Mouse (Mus musculus): ENCODE results near the gene Arl3. TPM values are rescaled to one million over a fixed set of nuclear protein-coding genes. Genes with fewer than 3 reads are reported as not detected.

The Arl3 gene
- polyA plus RNA-seq, 1 experiment from 2014 or later: 72.5 TPM

GRCm38 (mm10) chr19:46525691-46526631 lies 47.0 kb downstream of the Arl3 start:
- ATAC-seq (ENCODE audit: insufficient number of reproducible peaks, insufficient read depth, low FRiP score, low read depth): no peak
- peak overlapping the region in 1 of 2 experiments; percentile 39; a peak in 1 of 4 replicates for H3K27ac ChIP-seq (replicated peaks in 1 of 2; ENCODE audit: control insufficient read depth in 1 of 2, insufficient read depth in 1 of 2, low read depth in 2 of 2, low read length in 2 of 2)
- H3K4me1 ChIP-seq (ENCODE audit: control insufficient read depth in 2 of 2, insufficient read depth in 2 of 2, low read length in 2 of 2): peaks cover 67 to 87% of the 10 kb centered on the region in 2 experiments
- no peaks in the 10 kb centered on the region for H3K36me3 ChIP-seq (ENCODE audit: control insufficient read depth, insufficient read depth, low read length)
- no peak overlapping the region for H3K4me3 ChIP-seq (ENCODE audit: control insufficient read depth in 1 of 2, insufficient read depth in 1 of 2, low read depth in 1 of 2, low read length in 2 of 2)
- H3K9me3 ChIP-seq (ENCODE audit: control insufficient read depth, low read length): no peaks in the 10 kb centered on the region
- H3K4me2 ChIP-seq (ENCODE audit: low read length): no peak overlapping the region
- H3K9ac ChIP-seq (ENCODE audit: low read length): no peak overlapping the region
- WGBS: 55% methylated on average over 10 of the region's 10 CpGs
- H3K27me3 ChIP-seq (ENCODE audit: control insufficient read depth, insufficient read depth, low read length): no peaks in the 10 kb centered on the region

GRCm38 (mm10) chr19:46524601-46525321 lies 48.2 kb downstream of the Arl3 start:
- peak overlapping the region; percentile 72 to 75 for H3K27ac ChIP-seq (replicated peaks in 1 of 2; ENCODE audit: control insufficient read depth in 1 of 2, insufficient read depth in 1 of 2, low read depth in 2 of 2, low read length in 2 of 2)
- H3K27me3 ChIP-seq (ENCODE audit: control insufficient read depth, insufficient read depth, low read length): no peaks in the 10 kb centered on the region
- peaks cover 55 to 75% of the 10 kb centered on the region in 2 experiments for H3K4me1 ChIP-seq (ENCODE audit: control insufficient read depth in 2 of 2, insufficient read depth in 2 of 2, low read length in 2 of 2)
- H3K4me2 ChIP-seq (ENCODE audit: low read length): peak overlapping the region; percentile 64
- H3K9ac ChIP-seq (ENCODE audit: low read length): peak overlapping the region; percentile 57; the same call in 1 of the 2 replicates
- 0 out of 2 replicates have a peak, but pooled peaks have one; percentile 12 for ATAC-seq (ENCODE audit: insufficient number of reproducible peaks, insufficient read depth, low FRiP score, low read depth)
- no peak overlapping the region for H3K4me3 ChIP-seq (ENCODE audit: control insufficient read depth in 1 of 2, insufficient read depth in 1 of 2, low read depth in 1 of 2, low read length in 2 of 2)
- H3K9me3 ChIP-seq (ENCODE audit: control insufficient read depth, low read length): no peaks in the 10 kb centered on the region
- no peaks in the 10 kb centered on the region for H3K36me3 ChIP-seq (ENCODE audit: control insufficient read depth, insufficient read depth, low read length)
- 28% methylated on average over 14 of the region's 14 CpGs for WGBS

- WGBS: 7% methylated on average over 6 of the region's 6 CpGs
Measured at GRCm38 (mm10) chr19:46524152-46524544, 48.9 kb downstream of the Arl3 start.

DNA sequence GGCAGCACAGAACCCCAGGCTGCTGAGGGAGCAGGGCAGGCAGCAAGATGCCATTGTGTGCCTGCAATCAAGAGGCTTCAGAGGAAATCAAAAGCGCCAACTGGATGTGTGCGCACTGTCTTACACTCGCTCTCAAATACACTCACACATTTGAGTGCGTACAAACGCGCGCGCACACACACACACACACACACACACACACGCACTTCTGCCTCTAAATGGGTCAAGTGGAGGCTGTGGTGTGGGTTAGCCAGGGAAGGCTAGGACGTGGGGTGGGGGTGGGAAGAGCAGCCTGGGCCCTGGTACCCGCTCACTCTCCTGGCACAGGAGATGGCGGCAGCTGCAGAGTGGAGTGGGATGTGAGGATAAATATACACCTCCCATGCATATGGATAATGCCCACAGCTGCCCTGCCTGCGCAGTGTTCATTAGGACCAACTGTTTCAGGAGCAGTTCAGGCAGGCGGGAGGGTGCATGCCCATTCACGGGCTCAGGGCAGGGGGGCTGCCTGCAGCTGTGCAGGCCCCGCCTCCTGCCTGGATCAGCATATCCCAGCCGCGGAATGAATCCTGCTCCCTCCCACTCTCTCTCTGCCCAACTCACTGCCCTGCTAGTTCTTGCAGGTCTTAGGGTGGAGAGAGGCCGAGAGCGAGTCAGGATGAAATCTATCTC lies 49.4 kb downstream of the Arl3 start:
- peak overlapping the region; percentile 16 to 34 for H3K4me3 ChIP-seq (ENCODE audit: control insufficient read depth in 1 of 2, insufficient read depth in 1 of 2, low read depth in 1 of 2, low read length in 2 of 2)
- no peaks in the 10 kb centered on the region for H3K36me3 ChIP-seq (ENCODE audit: control insufficient read depth, insufficient read depth, low read length)
- peak; percentile 72 for ATAC-seq (ENCODE audit: insufficient number of reproducible peaks, insufficient read depth, low FRiP score, low read depth)
- peak overlapping the region; percentile 57 for H3K9ac ChIP-seq (ENCODE audit: low read length)
- H3K4me2 ChIP-seq (ENCODE audit: low read length): peak overlapping the region; percentile 64
- H3K27me3 ChIP-seq (ENCODE audit: control insufficient read depth, insufficient read depth, low read length): no peaks in the 10 kb centered on the region
- 6% methylated on average over 20 of the region's 20 CpGs for WGBS
- peaks cover 51 to 72% of the 10 kb centered on the region in 2 experiments for H3K4me1 ChIP-seq (ENCODE audit: control insufficient read depth in 2 of 2, insufficient read depth in 2 of 2, low read length in 2 of 2)
- peak overlapping the region; percentile 72 to 75 for H3K27ac ChIP-seq (replicated peaks in 1 of 2; ENCODE audit: control insufficient read depth in 1 of 2, insufficient read depth in 1 of 2, low read depth in 2 of 2, low read length in 2 of 2)
- H3K9me3 ChIP-seq (ENCODE audit: control insufficient read depth, low read length): no peaks in the 10 kb centered on the region

More at GRCm38 (mm10) chr19:46524152-46524544, 48.9 kb downstream of the Arl3 start:
- Histone ChIP-seq H3K9ac (ENCODE audit: low read length) (peak overlapping the region; percentile 57), H3K4me1 (ENCODE audit: control insufficient read depth in 2 of 2, insufficient read depth in 2 of 2, low read length in 2 of 2) (peaks cover 53 to 72% of the 10 kb centered on the region in 2 experiments), H3K4me2 (ENCODE audit: low read length) (peak overlapping the region; percentile 64), H3K27me3 (ENCODE audit: control insufficient read depth, insufficient read depth, low read length) (no peaks in the 10 kb centered on the region), H3K9me3 (ENCODE audit: control insufficient read depth, low read length) (no peaks in the 10 kb centered on the region), H3K27ac (replicated peaks in 1 of 2; ENCODE audit: control insufficient read depth in 1 of 2, insufficient read depth in 1 of 2, low read depth in 2 of 2, low read length in 2 of 2) (peak overlapping the region; percentile 72 to 75), H3K4me3 (ENCODE audit: control insufficient read depth in 1 of 2, insufficient read depth in 1 of 2, low read depth in 1 of 2, low read length in 2 of 2) (peak overlapping the region; percentile 16 to 34), H3K36me3 (ENCODE audit: control insufficient read depth, insufficient read depth, low read length) (no peaks in the 10 kb centered on the region)
- ATAC-seq (ENCODE audit: insufficient number of reproducible peaks, insufficient read depth, low FRiP score, low read depth): no peak

DNA sequence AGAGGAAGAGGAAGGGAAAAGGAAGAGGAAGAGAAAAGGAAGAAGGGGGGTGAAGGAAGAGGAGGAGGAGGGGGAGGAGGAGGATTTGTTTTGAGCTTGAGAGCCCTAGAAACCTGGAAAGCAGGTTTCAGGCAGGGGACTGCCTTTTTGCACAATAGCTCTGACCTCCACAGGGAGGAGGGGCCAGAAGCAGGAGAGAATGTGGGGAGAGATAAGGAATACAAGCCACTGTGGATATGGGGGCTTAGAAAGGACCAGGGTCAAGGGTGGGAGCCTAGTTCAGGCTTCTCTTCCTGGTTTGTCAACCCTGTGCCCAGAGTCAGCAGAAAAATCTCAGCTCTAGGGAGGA lies 49.9 kb downstream of the Arl3 start:
- Histone ChIP-seq H3K9me3 (ENCODE audit: control insufficient read depth, low read length) (no peaks in the 10 kb centered on the region), H3K4me3 (ENCODE audit: control insufficient read depth in 1 of 2, insufficient read depth in 1 of 2, low read depth in 1 of 2, low read length in 2 of 2) (no peak overlapping the region; a peak in 1 of 4 replicates), H3K27ac (replicated peaks in 1 of 2; ENCODE audit: control insufficient read depth in 1 of 2, insufficient read depth in 1 of 2, low read depth in 2 of 2, low read length in 2 of 2) (peak overlapping the region; percentile 72 to 75), H3K27me3 (ENCODE audit: control insufficient read depth, insufficient read depth, low read length) (no peaks in the 10 kb centered on the region), H3K4me1 (ENCODE audit: control insufficient read depth in 2 of 2, insufficient read depth in 2 of 2, low read length in 2 of 2) (peaks cover 49 to 73% of the 10 kb centered on the region in 2 experiments), H3K4me2 (ENCODE audit: low read length) (peak overlapping the region; percentile 64), H3K36me3 (ENCODE audit: control insufficient read depth, insufficient read depth, low read length) (no peaks in the 10 kb centered on the region), H3K9ac (ENCODE audit: low read length) (peak overlapping the region; percentile 57)
- no peak for ATAC-seq (ENCODE audit: insufficient number of reproducible peaks, insufficient read depth, low FRiP score, low read depth)

DNA sequence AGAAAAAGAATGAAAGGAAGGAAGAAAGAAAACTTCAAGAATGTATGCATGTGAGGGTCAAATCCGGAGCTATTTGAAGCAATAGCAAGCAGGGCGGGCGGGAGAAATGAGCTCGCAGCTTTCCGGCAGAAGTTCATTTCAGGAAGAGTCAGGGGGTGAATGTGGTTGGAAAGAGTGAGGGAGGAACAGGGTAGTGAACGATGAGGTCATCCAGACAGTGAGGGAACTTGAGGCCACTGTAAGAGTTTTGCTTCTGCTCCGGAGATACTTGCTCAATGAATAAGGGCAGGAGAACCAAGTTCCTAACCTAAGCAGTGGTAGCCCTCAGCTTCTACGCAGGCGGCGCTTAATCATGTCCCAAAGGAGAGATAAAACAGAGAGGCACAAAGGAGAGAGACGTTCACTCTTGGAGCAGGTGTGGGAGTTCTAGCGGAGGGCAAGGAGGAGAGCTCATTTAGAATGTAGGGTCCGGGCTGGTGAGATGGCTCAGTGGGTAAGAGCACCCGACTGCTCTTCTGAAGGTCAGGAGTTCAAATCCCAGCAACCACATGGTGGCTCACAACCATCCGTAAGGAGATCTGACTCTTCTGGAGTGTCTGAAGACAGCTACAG lies 50.5 kb downstream of the Arl3 start:
- H3K4me3 ChIP-seq (ENCODE audit: control insufficient read depth in 1 of 2, insufficient read depth in 1 of 2, low read depth in 1 of 2, low read length in 2 of 2): no peak overlapping the region
- H3K4me2 ChIP-seq (ENCODE audit: low read length): peak overlapping the region; percentile 3; the same call in 1 of the 2 replicates
- H3K9me3 ChIP-seq (ENCODE audit: control insufficient read depth, low read length): no peaks in the 10 kb centered on the region
- no peaks in the 10 kb centered on the region for H3K27me3 ChIP-seq (ENCODE audit: control insufficient read depth, insufficient read depth, low read length)
- H3K36me3 ChIP-seq (ENCODE audit: control insufficient read depth, insufficient read depth, low read length): no peaks in the 10 kb centered on the region
- H3K27ac ChIP-seq (replicated peaks in 1 of 2; ENCODE audit: control insufficient read depth in 1 of 2, insufficient read depth in 1 of 2, low read depth in 2 of 2, low read length in 2 of 2): peak overlapping the region in 1 of 2 experiments; percentile 15; a peak in 2 of 4 replicates
- no peak for ATAC-seq (ENCODE audit: insufficient number of reproducible peaks, insufficient read depth, low FRiP score, low read depth)
- WGBS: 14% methylated on average over 15 of the region's 15 CpGs
- peaks cover 47 to 73% of the 10 kb centered on the region in 2 experiments for H3K4me1 ChIP-seq (ENCODE audit: control insufficient read depth in 2 of 2, insufficient read depth in 2 of 2, low read length in 2 of 2)
- H3K9ac ChIP-seq (ENCODE audit: low read length): no peak overlapping the region

- Histone ChIP-seq H3K4me2 (ENCODE audit: low read length) (no peak overlapping the region), H3K36me3 (ENCODE audit: control insufficient read depth, insufficient read depth, low read length) (peaks cover 7% of the 10 kb centered on the region; the same call in 1 of the 2 replicates), H3K27me3 (ENCODE audit: control insufficient read depth, insufficient read depth, low read length) (no peaks in the 10 kb centered on the region), H3K9me3 (ENCODE audit: control insufficient read depth, low read length) (no peaks in the 10 kb centered on the region), H3K27ac (replicated peaks in 1 of 2; ENCODE audit: control insufficient read depth in 1 of 2, insufficient read depth in 1 of 2, low read depth in 2 of 2, low read length in 2 of 2) (0 out of 4 replicates have a peak overlapping the region, but pooled peaks of 1 of the 2 experiments have one; percentile 15), H3K4me1 (ENCODE audit: control insufficient read depth in 2 of 2, insufficient read depth in 2 of 2, low read length in 2 of 2) (peaks cover 45 to 67% of the 10 kb centered on the region in 2 experiments), H3K9ac (ENCODE audit: low read length) (no peak overlapping the region), H3K4me3 (ENCODE audit: control insufficient read depth in 1 of 2, insufficient read depth in 1 of 2, low read depth in 1 of 2, low read length in 2 of 2) (no peak overlapping the region)
- ATAC-seq (ENCODE audit: insufficient number of reproducible peaks, insufficient read depth, low FRiP score, low read depth): no peak
Measured at GRCm38 (mm10) chr19:46521698-46522097, 51.3 kb downstream of the Arl3 start.

Data from heart, embryonic 14.5 days (tissue).